Mouse (Mus musculus) embryonic fibroblast, embryonic 13.5 days (primary cell): ENCODE results near the gene Pdzrn4.

Experiments
- CTCF ChIP-seq: IDR thresholded peaks from 2 replicates; pipeline ENCODE4 v1.5.1; 2011; ENCODE audit warnings: mild to moderate bottlenecking, control low read depth, low read length, moderate library complexity, borderline replicate concordance; ENCODE audit not compliant: insufficient read depth
- POLR2A ChIP-seq: IDR thresholded peaks from 2 replicates; pipeline ENCODE4 v1.6.1; 2011; ENCODE audit warnings: low read depth, mild to moderate bottlenecking, control low read depth, low read length, moderate library complexity

DNA sequence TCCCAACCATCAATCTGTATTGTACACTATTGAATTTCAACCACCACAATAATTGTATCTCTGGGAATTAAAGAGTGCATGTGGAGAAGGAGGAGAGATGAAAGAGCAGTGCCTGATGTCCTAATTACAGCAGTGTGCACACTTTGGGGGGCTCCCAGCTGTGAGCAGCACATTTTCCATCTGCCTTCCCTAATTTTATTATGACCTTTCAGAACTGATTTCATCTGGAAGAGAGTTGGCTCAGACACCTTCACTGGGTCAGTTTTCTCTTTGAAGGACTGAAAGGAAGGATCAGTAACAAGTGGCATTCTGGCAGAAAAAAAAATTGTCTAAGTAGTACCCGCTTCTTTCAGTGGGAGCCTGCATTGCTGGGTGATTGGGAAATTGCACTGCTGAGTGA lies 119.0 kb downstream of the Pdzrn4 start:
- TF ChIP-seq POLR2A (no peak), CTCF (no peak)
